Comparison of ENCODE assay signal across 8 mouse cellular contexts in the genomic region with DNA sequence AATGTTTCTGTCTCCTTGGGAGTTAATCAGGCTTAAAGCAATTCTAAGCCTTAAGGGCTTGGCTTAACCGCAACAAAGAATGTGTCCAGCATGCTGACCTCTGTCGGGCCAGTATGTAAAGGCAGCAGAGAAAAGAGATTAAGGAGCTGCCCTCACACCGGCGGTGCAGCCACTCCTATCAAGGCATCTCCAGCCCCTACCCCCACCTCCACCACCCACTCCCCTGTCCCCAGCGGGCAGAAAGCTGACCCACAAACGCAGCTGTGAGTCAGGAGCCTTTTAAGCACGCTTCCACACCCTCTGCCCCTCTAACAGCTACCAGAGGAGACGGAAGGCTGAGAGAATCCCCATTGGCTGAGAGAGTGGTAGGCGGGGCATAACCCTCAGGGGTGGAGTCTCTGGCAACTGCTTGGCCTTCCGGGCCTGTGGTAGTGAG. TPM values are rescaled to one million over a fixed set of nuclear protein-coding genes. Genes with fewer than 3 reads are reported as not detected.
DNase-seq lines count a peak whose midpoint lies in the region; ATAC-seq and TF ChIP-seq lines count a peak whose summit lies in the region.

No protein-coding gene starts in this region.

- peak; percentile 93 for ATAC-seq in lung, embryonic 15.5 days (ENCODE audit: borderline replicate concordance, extremely low read depth, low FRiP score, low TSS enrichment)

- H3K4me1 ChIP-seq in heart, adult 2 months (ENCODE audit: control insufficient read depth, insufficient read depth, low read length): no peaks in the 10 kb centered on the region
- H3K4me1 ChIP-seq in lung, embryonic 15.5 days: peaks cover 12% of the 10 kb centered on the region; the same call in 1 of the 2 replicates

- peak overlapping the region; percentile 64 for H3K4me2 ChIP-seq in lung, embryonic 15.5 days

- no peak overlapping the region for H3K9ac ChIP-seq in heart, adult 2 months (ENCODE audit: low read depth, low read length)
- H3K9ac ChIP-seq in lung, embryonic 15.5 days: 0 out of 2 replicates have a peak overlapping the region, but pooled peaks have one; percentile 25

- DNase-seq in NIH3T3 (ENCODE audit: low read depth): peak; percentile 76
- peak; percentile 18 for DNase-seq in c-Kit-positive CD71-negative TER-119-negative erythroid progenitor cells, embryonic 14.5 days (ENCODE audit: low read depth)
- DNase-seq in heart, adult 2 months: peak; percentile 41
- peak; percentile 48 for DNase-seq in kidney, adult 18-20 months
- DNase-seq in ovary, postnatal 14 days (ENCODE audit: low spot score): peak; percentile 52
- no peak for DNase-seq in left cerebral cortex, postnatal 36 days (ENCODE audit: low spot score in 2 of 2)
- DNase-seq in cerebellum, adult 8-10 months: no peak

- no peaks in the 10 kb centered on the region for H3K79me2 ChIP-seq in heart, adult 2 months (replicated peaks; ENCODE audit: control insufficient read depth, insufficient read depth, low read length)

- H3K27me3 ChIP-seq in heart, adult 2 months (ENCODE audit: control insufficient read depth, insufficient read depth, low read length): no peaks in the 10 kb centered on the region
- H3K27me3 ChIP-seq in lung, embryonic 15.5 days: no peaks in the 10 kb centered on the region

- 3% methylated on average over 10 of the region's 10 CpGs for WGBS in heart, adult 2 months
- WGBS in lung, embryonic 15.5 days: under 1% methylated on average over 10 of the region's 10 CpGs

- peak; percentile 45 for TF ChIP-seq CTCF in heart, adult 2 months (IDR thresholded peaks at IDR 0.05)

- H3K4me3 ChIP-seq in heart, adult 2 months: no peak overlapping the region
- H3K4me3 ChIP-seq in lung, embryonic 15.5 days: peak overlapping the region; percentile 44

- H3K27ac ChIP-seq in heart, adult 2 months: no peak overlapping the region
- peak overlapping the region; percentile 50; the same call in 1 of the 2 replicates for H3K27ac ChIP-seq in lung, embryonic 15.5 days

- no peak for TF ChIP-seq EP300 in heart, adult 2 months (IDR thresholded peaks at IDR 0.05; ENCODE audit: insufficient read depth, low read depth, low read length)

- TF ChIP-seq POLR2A in heart, adult 2 months (IDR thresholded peaks at IDR 0.05; ENCODE audit: insufficient read depth, low read depth, low read length): no peak

- intact Hi-C loops in heart, adult 2 months (cut with DNase I): loop anchor here (10.0 kb wide), 1 partner anchor 402 kb away; no protein-coding TSS in a partner anchor
- intact Hi-C loops in left cerebral cortex, postnatal 36 days (cut with DNase I): no loop called here

- H3K9me3 ChIP-seq in lung, embryonic 15.5 days: no peaks in the 10 kb centered on the region

- no peaks in the 10 kb centered on the region for H3K36me3 ChIP-seq in heart, adult 2 months (ENCODE audit: control insufficient read depth, insufficient read depth, low read length)
- no peaks in the 10 kb centered on the region for H3K36me3 ChIP-seq in lung, embryonic 15.5 days

RNA-seq across cellular contexts. Expression of gene Tenm4, which starts 18.1 kb away (rescaled TPM):
- 1 to 10 TPM in 1 of 2 experiments, under 1 TPM in 1; 0.34 to 1.3 TPM for total RNA-seq in heart, adult 2 months (2021)
- polyA plus RNA-seq in heart, adult 2 months (2012; rRNA removed): 0.67 and 0.74 TPM in 2 replicates
- 20.0 and 22.1 TPM in 2 replicates for polyA plus RNA-seq in lung, embryonic 15.5 days (2015; fragmentation: Nextera tagmentation; extraction: Ambion mirVana)
- 100 to 1,000 TPM; 127 to 178 TPM for total RNA-seq in left cerebral cortex, postnatal 36 days (2021)

Comparison
In these comparisons a context has a peak if more than half of its experiments do, and no peak if none do; other contexts are left out.
1. DNase-seq: peak in NIH3T3 (single experiment), c-Kit-positive CD71-negative TER-119-negative erythroid progenitor cells, embryonic 14.5 days (single experiment), heart, adult 2 months (2 of 2), kidney, adult 18-20 months (single experiment) and ovary, postnatal 14 days (single experiment); none in left cerebral cortex, postnatal 36 days (0 of 2) and cerebellum, adult 8-10 months (single experiment).
2. RNA of gene Tenm4, which starts 18.1 kb away (total RNA-seq): 127 to 178 TPM in left cerebral cortex, postnatal 36 days; 0.34 to 1.3 TPM in heart, adult 2 months; every median in the first group is over 10 times any median in the second.